Mouse (Mus musculus) midbrain, embryonic 12.5 days (tissue): Measurements from ENCODE around the gene Tmem89. TPM values are rescaled to one million over a fixed set of nuclear protein-coding genes. Genes with fewer than 3 reads are reported as not detected.

ENCODE experiments used
- ATAC-seq: fragments of 200-750 bp; cut with Nextera tagmentation; 2 replicates; pipeline ENCODE4 v1.8.0; 2017; ENCODE audit warnings: low read depth, moderate TSS enrichment, moderate library complexity; ENCODE audit not compliant: low FRiP score
- H3K27ac ChIP-seq: fragments of 300-500 bp; sonication (generic); replicated peaks from 2 replicates; pipeline ENCODE4 v1.5.1; 2016; ENCODE audit warnings: mild to moderate bottlenecking
- H3K27me3 ChIP-seq: fragments of 300-500 bp; sonication (generic); 2 replicates; pipeline ENCODE4 v1.6.1; 2016; ENCODE audit warnings: mild to moderate bottlenecking
- H3K36me3 ChIP-seq: fragments of 300-500 bp; sonication (generic); 2 replicates; pipeline ENCODE4 v1.6.1; 2016
- H3K4me1 ChIP-seq: fragments of 300-500 bp; sonication (generic); 2 replicates; pipeline ENCODE4 v1.6.1; 2016
- H3K4me2 ChIP-seq: fragments of 300-500 bp; sonication (generic); replicated peaks from 2 replicates; pipeline ENCODE4 v1.6.1; 2016; ENCODE audit warnings: mild to moderate bottlenecking, moderate library complexity
- H3K4me3 ChIP-seq: fragments of 300-500 bp; sonication (generic); 2 replicates; pipeline ENCODE4 v1.5.1; 2016; ENCODE audit warnings: mild to moderate bottlenecking
- H3K9ac ChIP-seq: fragments of 300-500 bp; sonication (generic); replicated peaks from 2 replicates; pipeline ENCODE4 v1.6.1; 2016; ENCODE audit warnings: mild to moderate bottlenecking, moderate library complexity
- H3K9me3 ChIP-seq: fragments of 300-500 bp; sonication (generic); 2 replicates; pipeline ENCODE4 v1.6.1; 2016; ENCODE audit warnings: mild to moderate bottlenecking
- WGBS: fragments of 180-500 bp; shearing (Covaris S2); methylation state at CpG from one replicate; pipeline ENCODE4 v1.1.7; 2016; 5-methylcytosine and 5-hydroxymethylcytosine counted together
- polyA plus RNA-seq: library from polyadenylated mRNA; unstranded; fragments of >200 nt; fragmentation: Nextera tagmentation; extraction: Ambion mirVana; gene quantifications from 2 replicates; pipeline ENCODE4 v1.2.1, GENCODE M21; 2016

Gene Tmem89
- not detected in 2 replicates for polyA plus RNA-seq

GRCm38 (mm10) chr9:108914491-108914890 is at the start of gene Tmem89:
TSS of gene Tmem89 (plus strand) at chr9:108914619.
- no peak within 1 kb of the TSS for H3K9ac ChIP-seq
- WGBS: 88% methylated on average over 6 of the region's 6 CpGs
- H3K4me3 ChIP-seq: no peak within 1 kb of the TSS
- no peak within 1 kb of the TSS for H3K27ac ChIP-seq
- H3K36me3 ChIP-seq: no peaks in the 10 kb centered on the region
- no peaks in the 10 kb centered on the region for H3K4me1 ChIP-seq
- no peaks in the 10 kb centered on the region for H3K27me3 ChIP-seq
- ATAC-seq: no peak
- H3K4me2 ChIP-seq: no peak within 1 kb of the TSS
- no peaks in the 10 kb centered on the region for H3K9me3 ChIP-seq

GRCm38 (mm10) chr9:108912308-108912707 is 2.1 kb upstream of the Tmem89 start:
- Histone ChIP-seq H3K27me3 (no peaks in the 10 kb centered on the region), H3K9ac (no peak overlapping the region), H3K27ac (no peak overlapping the region), H3K4me1 (no peaks in the 10 kb centered on the region), H3K9me3 (no peaks in the 10 kb centered on the region), H3K36me3 (no peaks in the 10 kb centered on the region), H3K4me2 (no peak overlapping the region), H3K4me3 (no peak overlapping the region)
- 67% methylated on average over 6 of the region's 6 CpGs for WGBS
- no peak for ATAC-seq

GRCm38 (mm10) chr9:108913161-108913560 is 1.3 kb upstream of the Tmem89 start:
- Histone ChIP-seq H3K4me1 (no peaks in the 10 kb centered on the region), H3K27ac (no peak overlapping the region), H3K9me3 (no peaks in the 10 kb centered on the region), H3K27me3 (no peaks in the 10 kb centered on the region), H3K4me3 (no peak overlapping the region), H3K4me2 (no peak overlapping the region), H3K9ac (no peak overlapping the region), H3K36me3 (no peaks in the 10 kb centered on the region)
- no peak for ATAC-seq
- 87% methylated on average over 7 of the region's 7 CpGs for WGBS

GRCm38 (mm10) chr9:108913621-108914020 is 798 bp upstream of the Tmem89 start:
- H3K27ac ChIP-seq: no peak overlapping the region
- WGBS: 84% methylated on average over 10 of the region's 10 CpGs
- H3K9ac ChIP-seq: no peak overlapping the region

GRCm38 (mm10) chr9:108925897-108926296 is 11.5 kb downstream of the Tmem89 start:
- Histone ChIP-seq H3K4me3 (no peak overlapping the region), H3K36me3 (no peaks in the 10 kb centered on the region), H3K4me1 (no peaks in the 10 kb centered on the region), H3K9me3 (no peaks in the 10 kb centered on the region), H3K9ac (no peak overlapping the region), H3K4me2 (no peak overlapping the region), H3K27me3 (no peaks in the 10 kb centered on the region), H3K27ac (no peak overlapping the region)
- no peak for ATAC-seq
- WGBS: 81% methylated on average over 8 of the region's 8 CpGs

More at GRCm38 (mm10) chr9:108913621-108914020, 798 bp upstream of the Tmem89 start:
- Histone ChIP-seq H3K4me1 (no peaks in the 10 kb centered on the region), H3K4me3 (no peak overlapping the region), H3K36me3 (no peaks in the 10 kb centered on the region), H3K27me3 (no peaks in the 10 kb centered on the region), H3K4me2 (no peak overlapping the region), H3K9me3 (no peaks in the 10 kb centered on the region)
- ATAC-seq: no peak

- WGBS: 93% methylated on average over 3 of the region's 3 CpGs
- Histone ChIP-seq H3K4me3 (no peak overlapping the region), H3K9me3 (no peaks in the 10 kb centered on the region), H3K9ac (no peak overlapping the region), H3K4me1 (no peaks in the 10 kb centered on the region), H3K36me3 (no peaks in the 10 kb centered on the region), H3K27me3 (no peaks in the 10 kb centered on the region), H3K27ac (no peak overlapping the region), H3K4me2 (no peak overlapping the region)
- ATAC-seq: no peak
Measured at GRCm38 (mm10) chr9:108928424-108928823, 14.0 kb downstream of the Tmem89 start.

- H3K9ac ChIP-seq: no peak overlapping the region
- peaks cover 28% of the 10 kb centered on the region for H3K36me3 ChIP-seq
- WGBS: 16% methylated on average over 3 of the region's 3 CpGs
- H3K27me3 ChIP-seq: no peaks in the 10 kb centered on the region
- no peaks in the 10 kb centered on the region for H3K9me3 ChIP-seq
- H3K4me1 ChIP-seq: peaks cover 6% of the 10 kb centered on the region
- no peak overlapping the region for H3K27ac ChIP-seq
- H3K4me2 ChIP-seq: peak overlapping the region; percentile 92
- ATAC-seq: 0 out of 2 replicates have a peak, but pooled peaks have one; percentile 14
- H3K4me3 ChIP-seq: peak overlapping the region; percentile 77
Measured at GRCm38 (mm10) chr9:108935991-108936390, 21.6 kb downstream of the Tmem89 start.

- peak within 1 kb of the TSS; percentile 77 for H3K4me3 ChIP-seq
- peak; percentile 92 for ATAC-seq
- H3K27me3 ChIP-seq: no peaks in the 10 kb centered on the region
- H3K4me2 ChIP-seq: peak within 1 kb of the TSS; percentile 92
- WGBS: 2% methylated on average over 58 of the region's 58 CpGs
- peaks cover 35% of the 10 kb centered on the region for H3K36me3 ChIP-seq
- no peaks in the 10 kb centered on the region for H3K9me3 ChIP-seq
- H3K9ac ChIP-seq: peak within 1 kb of the TSS; percentile 93
- 0 out of 2 replicates have a peak within 1 kb of the TSS, but pooled peaks have one; percentile 26 for H3K27ac ChIP-seq
- H3K4me1 ChIP-seq: peaks cover 6% of the 10 kb centered on the region
Measured at GRCm38 (mm10) chr9:108936418-108937364, 22.3 kb downstream of the Tmem89 start, which contains the start of gene Uqcrc1. TSS of gene Uqcrc1 (plus strand) at chr9:108936633.

- H3K4me3 ChIP-seq: no peak overlapping the region
- H3K4me2 ChIP-seq: no peak overlapping the region
- ATAC-seq: no peak
- H3K27ac ChIP-seq: no peak overlapping the region
- H3K36me3 ChIP-seq: peaks cover 93% of the 10 kb centered on the region
- WGBS: 80% methylated on average over 9 of the region's 9 CpGs
- H3K9me3 ChIP-seq: no peaks in the 10 kb centered on the region
- H3K4me1 ChIP-seq: no peaks in the 10 kb centered on the region
- H3K27me3 ChIP-seq: no peaks in the 10 kb centered on the region
- no peak overlapping the region for H3K9ac ChIP-seq
Measured at GRCm38 (mm10) chr9:108945111-108945510, 30.7 kb downstream of the Tmem89 start.

GRCm38 (mm10) chr9:108945608-108946007 is 31.2 kb downstream of the Tmem89 start:
- no peak overlapping the region for H3K27ac ChIP-seq
- 93% methylated on average over 5 of the region's 5 CpGs for WGBS
- no peaks in the 10 kb centered on the region for H3K27me3 ChIP-seq
- no peaks in the 10 kb centered on the region for H3K4me1 ChIP-seq
- no peak overlapping the region for H3K9ac ChIP-seq
- no peak overlapping the region for H3K4me2 ChIP-seq
- H3K9me3 ChIP-seq: no peaks in the 10 kb centered on the region
- H3K4me3 ChIP-seq: no peak overlapping the region
- H3K36me3 ChIP-seq: peaks cover 95% of the 10 kb centered on the region
- ATAC-seq: no peak

GRCm38 (mm10) chr9:108949231-108949966 is 35.0 kb downstream of the Tmem89 start:
- peaks cover 23% of the 10 kb centered on the region for H3K27me3 ChIP-seq
- no peak overlapping the region for H3K4me2 ChIP-seq
- H3K4me1 ChIP-seq: no peaks in the 10 kb centered on the region
- H3K9ac ChIP-seq: no peak overlapping the region
- no peak overlapping the region for H3K4me3 ChIP-seq
- WGBS: 83% methylated on average over 13 of the region's 13 CpGs
- H3K9me3 ChIP-seq: no peaks in the 10 kb centered on the region
- no peak overlapping the region for H3K27ac ChIP-seq
- H3K36me3 ChIP-seq: peaks cover 67% of the 10 kb centered on the region
- ATAC-seq: no peak
